Mouse (Mus musculus) testis, adult 2 months (tissue): ENCODE results near the gene Meis3.

ENCODE experiments used
- CTCF ChIP-seq: fragments of 200-500 bp; IDR thresholded peaks from 2 replicates; pipeline ENCODE4 v1.5.1; 2012; ENCODE audit warnings: low read depth, mild to moderate bottlenecking, inconsistent platforms, low read length, moderate library complexity; ENCODE audit not compliant: control insufficient read depth, insufficient read depth, insufficient replicate concordance
- POLR2A ChIP-seq: fragments of 200-500 bp; IDR thresholded peaks from 2 replicates; pipeline ENCODE4 v1.6.1; 2012; ENCODE audit warnings: low read depth, mild to moderate bottlenecking, inconsistent platforms, low read length, moderate library complexity; ENCODE audit not compliant: control insufficient read depth

GRCm38 (mm10) chr7:16155132-16155872 is 19.6 kb upstream of the Meis3 start:
- TF ChIP-seq POLR2A, result no peak
- no peak for TF ChIP-seq CTCF
